Mouse (Mus musculus): ENCODE measurements at regions not wholly inside any gene's neighbourhood (a gene's known extent, or its start where the extent isn't known, plus 50 kb on each side); places are given as distances from the start of the nearest gene placed in this dataset. TPM values are rescaled to one million over a fixed set of nuclear protein-coding genes. Genes with fewer than 3 reads are reported as not detected.

Small RNAs in the stretch of these regions (microRNA-seq; reads per million reads assigned to microRNA genes)
- gene Gm27883 = not detected

All from stomach, embryonic 16.5 days (tissue).